18 mouse cellular contexts compared by ENCODE assay signal in the genomic region with DNA sequence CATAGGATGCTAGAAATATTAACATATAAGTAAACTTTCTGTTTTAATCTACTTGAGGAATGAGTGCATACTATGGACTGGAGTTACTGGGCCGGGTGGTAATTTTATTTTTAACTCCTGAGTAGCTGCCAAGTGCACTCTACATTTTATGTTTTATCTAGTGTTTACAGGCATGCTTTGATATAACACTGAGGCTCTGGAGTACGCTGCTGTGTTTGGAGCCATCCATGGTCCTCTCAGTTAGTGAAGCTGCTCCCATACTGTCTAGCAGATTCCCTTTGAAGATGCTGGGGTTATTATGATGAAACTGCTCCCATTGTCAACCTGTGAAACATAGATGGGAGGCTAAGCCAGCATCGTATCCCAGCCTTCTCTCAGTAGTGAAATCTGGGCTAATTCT. TPM values are rescaled to one million over a fixed set of nuclear protein-coding genes. Genes with fewer than 3 reads are reported as not detected.
"Had no signal": no experiment of that assay in that cellular context is flagged by ENCODE, and none has a peak within 500 bp of the region (broad histone marks: within the 10 kb centered on the region; RNA-seq: fewer than 3 reads in every experiment).

No protein-coding gene starts in this region.

- H3K27me3 ChIP-seq: limb, embryonic 13.5 days; midbrain, embryonic 12.5 days; neural tube, embryonic 13.5 days; stomach, embryonic 15.5 days had no signal

- H3K36me3 ChIP-seq: limb, embryonic 13.5 days; midbrain, embryonic 12.5 days; neural tube, embryonic 13.5 days; stomach, embryonic 15.5 days had no signal

- ATAC-seq: midbrain, embryonic 16.5 days had no signal

- H3K9ac ChIP-seq: limb, embryonic 13.5 days; midbrain, embryonic 12.5 days; neural tube, embryonic 13.5 days; stomach, embryonic 15.5 days had no signal

- H3K4me2 ChIP-seq: limb, embryonic 13.5 days; liver, embryonic 11.5 days; midbrain, embryonic 12.5 days; neural tube, embryonic 13.5 days; stomach, embryonic 15.5 days had no signal

- DNase-seq: kidney, adult 9 months; kidney, postnatal 14 days; left cerebral cortex, postnatal 4 days; retina, postnatal 1 day; thymus, postnatal 36 days had no signal

- H3K9me3 ChIP-seq: limb, embryonic 13.5 days; midbrain, embryonic 12.5 days; neural tube, embryonic 13.5 days; stomach, embryonic 15.5 days had no signal

- H3K27ac ChIP-seq: limb, embryonic 13.5 days; midbrain, embryonic 12.5 days; neural tube, embryonic 13.5 days; stomach, embryonic 15.5 days had no signal

- H3K4me1 ChIP-seq: midbrain, embryonic 12.5 days had no signal

- H3K4me3 ChIP-seq: limb, embryonic 13.5 days; midbrain, embryonic 12.5 days; neural tube, embryonic 13.5 days; stomach, embryonic 15.5 days had no signal

RNA-seq across cellular contexts. Expression of a gene that starts 27.6 kb away (rescaled TPM):
- total RNA-seq: layer of hippocampus, adult 8-10 months; layer of hippocampus, postnatal 14 days; left cerebral cortex, adult 18-20 months; left cerebral cortex, postnatal 10 days; left cerebral cortex, postnatal 4 days; megakaryocyte-erythroid progenitor cell, adult 5-6 weeks had no signal
- polyA plus RNA-seq: liver, embryonic 11.5 days; liver, embryonic 16.5 days; midbrain, embryonic 12.5 days; midbrain, embryonic 16.5 days; neural tube, embryonic 13.5 days; stomach, embryonic 15.5 days; testis, adult 2 months had no signal
